Mouse (Mus musculus) T-cell, adult 66 days (primary cell): ENCODE results near the gene Sfxn2. TPM values are rescaled to one million over a fixed set of nuclear protein-coding genes. Genes with fewer than 3 reads are reported as not detected.

Experiments
- total RNA-seq, 2 experiments: library from RNA; stranded (reverse); gene quantifications; 3 replicates in 1 of 2; 4 replicates in 1 of 2; pipeline ENCODE4 v1.2.4; 2023

The Sfxn2 gene
- total RNA-seq, result 10 to 100 TPM; 13.4 to 15.7 TPM

DNA sequence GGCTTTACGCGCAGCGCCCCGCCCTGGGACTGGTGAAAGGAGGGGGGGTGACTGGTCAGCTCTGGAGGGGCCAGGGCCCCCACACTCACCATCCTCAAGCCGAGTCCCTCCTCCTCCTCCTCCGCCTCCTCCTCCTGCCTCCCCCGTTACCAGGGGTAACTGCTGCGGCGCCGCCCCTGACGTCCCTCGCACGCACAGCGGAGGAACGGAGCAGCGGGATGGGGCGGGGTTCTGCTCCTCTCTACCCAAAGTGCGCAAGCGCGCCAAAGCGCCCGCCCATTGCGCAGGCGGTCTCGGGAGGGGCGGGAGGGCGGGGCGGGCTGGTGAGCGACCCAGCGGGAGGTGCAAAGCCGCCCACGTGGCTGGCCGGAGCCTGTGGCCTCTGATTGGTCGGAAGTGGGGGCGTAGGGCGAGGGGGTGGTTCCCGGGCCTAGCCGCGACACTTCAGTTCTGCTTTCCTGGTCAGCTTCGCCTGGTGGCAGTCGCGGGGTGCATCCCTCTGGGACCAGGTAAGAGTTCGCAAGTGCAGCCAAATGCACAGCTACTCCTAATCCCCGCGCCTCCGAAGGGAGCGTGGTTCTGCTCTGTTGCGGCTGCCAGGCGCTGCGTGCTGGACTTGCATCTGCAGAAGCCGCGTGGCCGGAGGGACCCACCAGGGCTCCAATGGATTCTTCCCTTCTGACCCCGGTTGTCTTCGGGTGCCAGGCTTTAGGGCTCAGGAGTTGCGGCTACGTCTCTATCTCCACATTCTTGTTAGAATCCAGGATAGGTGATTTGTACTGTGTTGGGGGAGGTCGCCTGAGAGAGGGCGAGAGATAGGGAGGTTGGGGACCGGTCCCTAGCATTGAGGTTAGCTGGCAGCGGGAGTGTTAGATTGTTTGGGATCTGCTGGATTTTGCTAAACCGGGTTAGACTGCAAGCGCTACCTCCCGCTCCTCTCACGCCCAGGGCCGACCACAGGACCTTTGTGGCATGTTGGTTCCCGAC is at the start of gene Sfxn2, which contains the start of gene Arl3:
Sfxn2 (plus strand) TSS at position 415 of the 987 bp plus-strand sequence.
Arl3 (minus strand) TSS at position 248 of the 987 bp plus-strand sequence.

GRCm38 (mm10) chr19:46598720-46599252 is 25.6 kb downstream of the Sfxn2 start, which contains the start of gene Wbp1l:
Wbp1l (plus strand) TSS chr19:46599084.

Other genes with a start within 250 kb of the Sfxn2 start
- 1 to 10 TPM in 1 of 2 experiments, under 1 TPM in 1; 0.30 to 1.3 TPM for gene Psd, start 246.2 kb upstream of the Sfxn2 start, total RNA-seq
- gene Fbxl15, start 245.2 kb upstream of the Sfxn2 start, total RNA-seq, result 1 to 10 TPM; 4.3 TPM
- gene Cuedc2, start 234.7 kb upstream of the Sfxn2 start, total RNA-seq, result 10 to 100 TPM; 27.9 to 34.0 TPM
- 1 to 10 TPM; 2.8 to 8.9 TPM for gene Mfsd13a, start 232.2 kb upstream of the Sfxn2 start, total RNA-seq
- gene 2310034G01Rik, start 223.1 kb upstream of the Sfxn2 start, total RNA-seq, result not detected
- gene Actr1a, start 177.6 kb upstream of the Sfxn2 start, total RNA-seq, result 100 to 1,000 TPM; 104 to 112 TPM
- 10 to 100 TPM; 37.4 to 38.4 TPM for gene Sufu, start 176.5 kb upstream of the Sfxn2 start, total RNA-seq
- gene Trim8, start 71.7 kb upstream of the Sfxn2 start, total RNA-seq, result 10 to 100 TPM; 63.2 to 64.5 TPM
- 10 to 100 TPM; 12.5 to 13.7 TPM for gene Arl3, start 167 bp upstream of the Sfxn2 start, total RNA-seq
- 10 to 100 TPM; 65.0 to 73.3 TPM for gene Wbp1l, start 25.7 kb downstream of the Sfxn2 start, total RNA-seq
- gene Cyp17a1, start 99.8 kb downstream of the Sfxn2 start, total RNA-seq, result not detected
- 1 to 10 TPM; 4.0 to 5.3 TPM for gene Borcs7, start 116.5 kb downstream of the Sfxn2 start, total RNA-seq
- 10 to 100 TPM; 25.3 to 27.8 TPM for gene As3mt, start 134.1 kb downstream of the Sfxn2 start, total RNA-seq
- 1 to 10 TPM; 7.4 to 8.8 TPM for gene Cnnm2, start 188.2 kb downstream of the Sfxn2 start, total RNA-seq